Mouse (Mus musculus): Measurements from ENCODE around the gene Ssr1.

Gene Ssr1

DNA sequence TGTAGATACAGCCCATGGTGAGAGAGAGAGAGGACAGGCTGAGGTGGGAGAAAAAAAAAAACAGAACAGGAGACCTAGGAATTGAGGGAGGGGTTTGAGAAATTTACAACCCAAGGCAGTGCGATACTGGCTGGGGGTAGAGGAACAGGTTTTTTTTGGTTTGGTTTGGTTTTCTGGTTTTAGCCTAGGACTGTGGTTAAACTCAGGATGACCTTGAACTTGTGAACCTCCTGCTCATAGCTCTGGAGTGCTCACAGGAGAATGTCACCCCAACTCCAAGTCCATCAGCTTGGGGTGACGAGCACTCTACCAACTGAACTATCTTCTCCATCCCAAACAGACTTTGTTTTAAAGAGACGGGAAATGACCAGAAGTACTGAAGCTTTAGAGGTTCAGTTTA, 50.6 kb downstream of the Ssr1 start:
- no peak for DNase-seq

DNA sequence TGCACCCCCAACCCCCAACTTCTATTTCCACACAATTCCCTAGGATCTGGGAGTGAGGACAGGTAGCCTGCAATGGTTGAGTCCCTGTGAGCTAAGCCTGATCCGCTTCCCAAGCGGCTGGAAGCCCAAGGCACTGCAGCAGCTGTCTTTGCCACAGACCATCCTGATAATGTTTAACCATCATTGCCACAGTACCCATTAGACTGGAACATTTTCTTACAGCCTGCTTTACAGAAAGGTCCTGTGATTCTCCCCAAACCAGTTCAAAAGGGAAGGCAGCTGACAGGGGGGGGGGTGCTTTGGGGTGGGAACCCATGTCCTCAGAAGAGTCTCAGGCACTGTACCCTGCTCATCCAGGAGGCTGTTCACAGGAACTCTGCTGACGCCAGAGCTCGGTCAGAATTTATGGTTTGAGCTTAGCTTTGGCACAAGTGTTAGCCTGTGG, 51.1 kb downstream of the Ssr1 start:
- no peak for DNase-seq

DNA sequence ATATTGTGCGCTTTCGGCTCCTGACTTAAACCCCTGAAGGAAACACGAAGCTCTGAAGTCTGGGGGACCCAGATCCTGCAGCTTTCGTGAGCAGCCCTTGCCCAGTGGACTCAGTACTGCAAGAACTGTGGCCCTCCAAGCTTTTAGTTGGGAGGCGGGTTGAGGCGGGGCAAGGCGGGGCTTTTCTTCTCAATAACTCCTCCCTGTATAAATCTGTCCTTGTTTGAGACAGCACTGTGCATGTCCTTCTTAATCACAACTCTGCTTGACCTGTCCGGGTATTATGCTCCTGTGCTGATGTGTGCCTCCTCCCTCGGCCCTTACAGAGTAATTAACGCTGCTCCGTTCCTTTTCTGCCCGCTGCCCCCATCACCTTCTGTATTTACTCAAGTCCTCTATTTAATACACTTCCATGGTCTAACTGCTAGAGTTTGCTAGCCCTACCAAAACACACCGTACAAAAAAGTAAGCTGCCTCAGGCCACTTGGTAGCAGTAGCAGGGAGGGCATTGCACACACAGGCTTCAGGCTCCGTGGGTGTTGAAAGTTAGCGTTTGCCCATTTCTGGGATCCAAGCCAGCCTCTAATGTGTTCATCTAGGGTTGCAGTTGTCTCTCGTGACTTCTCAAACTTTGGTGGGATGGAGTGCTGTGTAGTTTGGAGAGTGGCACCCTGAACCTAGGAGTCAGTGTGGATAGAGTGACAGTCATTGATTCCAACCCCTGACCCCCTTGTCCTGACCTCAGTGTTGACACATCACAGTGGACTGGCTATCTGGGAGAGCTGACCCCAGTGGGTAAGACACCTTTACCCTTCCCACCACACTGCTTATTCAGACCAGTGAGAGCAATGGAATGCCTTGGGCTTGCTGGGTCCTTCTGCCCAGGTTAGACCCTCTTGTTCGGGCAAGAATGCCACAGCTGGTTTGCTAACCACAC, 51.8 kb downstream of the Ssr1 start:
- DNase-seq: no peak

- DNase-seq: no peak
Measured at GRCm38 (mm10) chr13:37941138-37941645, 52.8 kb downstream of the Ssr1 start.

- DNase-seq: no peak
Measured at GRCm38 (mm10) chr13:37940649-37941048, 53.4 kb downstream of the Ssr1 start.

- no peak for DNase-seq
Measured at GRCm38 (mm10) chr13:37940167-37940566, 53.9 kb downstream of the Ssr1 start.

DNA sequence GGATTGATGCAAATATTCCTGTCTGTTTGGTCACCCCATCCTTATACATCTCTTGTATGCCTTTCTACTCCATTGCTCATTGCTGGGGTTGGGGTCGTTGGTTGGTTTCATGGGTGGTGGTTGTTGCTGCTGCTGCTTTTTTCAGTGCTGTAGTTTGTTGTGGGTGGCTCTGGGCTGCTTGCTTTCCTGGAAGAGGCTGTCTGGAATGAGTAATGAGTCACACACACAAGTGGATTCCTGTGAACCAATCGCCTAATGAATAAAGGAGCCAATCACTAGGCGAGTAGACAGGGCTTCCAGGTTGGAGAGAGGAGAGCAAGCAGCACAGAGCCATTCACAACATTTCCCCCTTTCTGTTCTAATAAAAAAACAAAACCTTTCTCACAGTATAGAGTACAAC, 57.7 kb downstream of the Ssr1 start:
- DNase-seq: no peak

GRCm38 (mm10) chr13:37934920-37935319, 59.1 kb downstream of the Ssr1 start:
- DNase-seq: no peak

- no peak for DNase-seq
Measured at GRCm38 (mm10) chr13:37934075-37934474, 59.9 kb downstream of the Ssr1 start.

DNA sequence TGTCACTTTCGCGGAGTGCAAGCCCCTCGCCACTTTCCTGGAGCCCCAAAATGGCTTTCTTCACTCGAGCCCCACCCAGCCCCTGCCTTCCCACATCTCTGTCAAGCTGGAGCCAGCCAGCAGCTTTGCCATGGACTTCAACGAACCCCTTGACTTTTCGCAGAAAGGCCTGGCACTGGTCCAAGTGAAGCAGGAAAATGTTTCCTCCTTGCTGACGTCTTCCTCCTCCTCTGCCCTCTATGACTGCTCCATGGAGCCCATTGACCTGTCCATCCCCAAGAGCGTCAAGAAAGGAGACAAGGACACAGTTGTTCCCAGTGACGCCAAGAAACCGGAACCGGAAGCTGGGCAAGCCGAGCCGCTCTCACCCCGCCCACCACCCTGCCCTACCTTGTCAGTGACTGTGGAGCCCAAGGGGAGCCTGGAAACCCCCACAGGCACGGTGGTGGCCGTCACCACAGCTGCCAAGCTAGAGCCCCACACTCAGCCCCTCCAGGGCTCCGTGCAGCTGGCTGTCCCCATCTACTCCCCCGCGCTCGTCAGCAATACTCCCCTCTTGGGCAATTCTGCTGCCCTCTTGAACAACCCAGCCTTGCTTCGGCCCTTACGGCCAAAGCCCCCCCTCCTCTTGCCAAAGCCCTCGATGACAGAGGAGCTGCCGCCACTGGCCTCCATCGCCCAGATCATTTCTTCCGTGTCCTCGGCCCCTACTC, 62.7 kb downstream of the Ssr1 start:
- no peak for DNase-seq

DNA sequence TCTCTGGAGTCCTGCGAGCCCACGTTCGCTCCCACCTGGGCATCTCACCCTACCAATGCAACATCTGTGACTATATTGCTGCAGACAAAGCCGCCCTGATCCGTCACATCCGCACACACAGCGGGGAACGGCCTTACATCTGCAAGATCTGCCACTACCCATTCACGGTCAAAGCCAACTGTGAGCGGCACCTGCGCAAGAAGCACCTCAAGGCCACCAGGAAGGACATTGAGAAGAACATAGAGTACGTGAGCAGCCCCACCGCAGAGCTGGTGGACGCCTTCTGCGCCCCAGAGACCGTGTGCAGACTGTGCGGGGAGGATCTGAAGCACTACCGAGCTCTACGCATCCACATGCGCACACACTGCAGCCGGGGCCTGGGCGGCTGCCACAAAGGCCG, 63.4 kb downstream of the Ssr1 start:
- DNase-seq: no peak

DNA sequence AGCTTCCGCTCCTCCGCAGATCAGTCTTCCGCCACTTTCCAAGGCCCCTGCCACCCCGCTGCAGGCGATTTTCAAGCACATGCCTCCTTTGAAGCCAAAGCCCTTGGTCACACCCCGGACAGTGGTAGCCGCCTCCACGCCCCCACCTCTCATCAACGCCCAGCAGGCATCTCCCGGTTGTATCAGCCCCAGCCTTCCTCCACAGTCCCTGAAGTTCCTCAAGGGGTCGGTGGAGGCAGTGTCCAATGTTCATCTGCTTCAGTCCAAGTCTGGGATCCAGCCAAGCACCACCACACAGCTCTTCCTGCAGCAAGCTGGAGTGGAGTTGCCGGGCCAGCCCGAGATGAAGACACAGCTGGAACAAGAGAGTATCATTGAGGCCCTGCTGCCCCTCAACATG, 63.9 kb downstream of the Ssr1 start:
- DNase-seq: no peak

- DNase-seq: no peak
Measured at GRCm38 (mm10) chr13:37929532-37929931, 64.5 kb downstream of the Ssr1 start.

GRCm38 (mm10) chr13:37926394-37926793, 67.6 kb downstream of the Ssr1 start:
- no peak for DNase-seq

DNA sequence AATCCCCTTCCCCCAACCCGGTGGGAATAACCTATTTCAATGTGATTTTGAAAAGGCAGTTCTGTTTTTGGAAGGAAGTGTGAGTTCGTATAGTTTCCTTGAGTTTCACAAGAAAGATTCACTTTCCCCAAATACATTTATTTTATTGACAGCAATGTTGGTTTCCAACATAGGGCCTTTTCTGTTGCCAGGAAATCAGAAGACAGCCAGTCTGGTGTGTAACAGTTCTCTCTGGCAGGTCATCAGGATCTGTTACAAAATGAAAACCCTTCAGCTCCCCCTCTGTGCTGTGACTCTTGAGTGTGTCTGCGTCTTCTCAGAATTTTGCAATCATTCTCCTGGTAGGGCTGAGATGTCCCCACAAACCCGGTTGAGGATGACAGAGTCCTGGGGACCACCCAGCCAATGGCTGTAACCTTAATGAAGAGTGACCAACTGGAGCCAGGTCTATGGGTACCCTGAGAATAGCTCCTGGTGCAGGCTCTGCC, 69.5 kb downstream of the Ssr1 start:
- no peak for DNase-seq

DNA sequence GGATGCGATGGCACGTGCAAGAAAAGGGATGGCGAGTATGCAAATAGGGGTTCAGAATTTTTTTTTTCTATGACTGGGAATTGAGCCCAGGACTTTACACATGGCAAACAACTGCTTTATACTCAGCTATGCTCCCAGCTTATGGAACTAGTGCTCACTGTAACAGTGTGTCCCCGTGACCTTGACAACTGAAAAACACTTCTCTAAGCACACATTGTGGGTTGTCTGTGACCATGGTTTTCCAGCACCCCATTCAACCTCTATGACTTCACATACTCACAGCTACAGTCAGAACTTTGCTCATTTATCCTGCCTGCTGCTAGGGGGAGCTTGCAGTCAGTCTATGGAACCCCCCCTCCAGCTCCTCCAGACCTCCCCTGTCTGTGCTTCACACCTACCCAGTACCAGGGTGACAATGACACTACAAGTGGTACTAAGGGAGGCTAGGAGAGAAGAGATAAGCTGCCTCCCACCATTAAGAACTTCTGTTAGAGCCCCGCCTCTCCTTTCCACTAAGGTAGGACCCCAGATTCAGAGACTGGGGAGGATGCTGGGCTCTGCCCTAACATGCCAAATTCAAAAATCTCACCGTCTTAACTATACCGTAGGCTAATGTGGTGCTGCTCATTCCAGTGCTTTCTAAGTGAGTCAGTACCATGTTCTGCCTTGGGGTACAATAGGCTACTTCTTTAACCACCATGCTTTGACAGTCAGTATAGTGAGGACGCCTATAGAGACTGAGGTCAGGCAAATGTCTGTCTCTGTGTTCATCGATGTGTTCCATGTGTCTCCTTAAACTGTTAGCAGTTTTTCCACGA, 70.2 kb downstream of the Ssr1 start:
- DNase-seq: no peak

- no peak for DNase-seq
Measured at GRCm38 (mm10) chr13:37923091-37923490, 70.9 kb downstream of the Ssr1 start.

DNA sequence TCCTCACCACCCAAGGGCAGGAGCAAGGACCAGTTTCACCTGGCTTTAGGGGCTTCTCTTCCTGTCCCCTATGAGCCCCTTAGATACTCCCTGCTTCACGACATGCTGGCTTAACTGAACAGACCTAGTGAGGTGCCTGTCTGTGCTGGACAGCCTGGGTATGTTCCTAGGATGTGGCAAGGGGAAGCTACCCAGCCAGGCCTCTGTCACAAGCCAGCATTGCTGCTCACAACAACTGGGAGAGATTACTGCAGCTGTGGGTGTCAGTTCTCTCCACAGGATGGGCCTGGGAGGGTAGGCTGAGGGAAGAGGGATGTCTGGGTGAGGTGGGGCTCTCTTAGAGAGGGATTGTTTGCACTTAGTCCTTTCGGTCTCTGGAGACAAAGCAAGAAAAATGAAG, 73.3 kb downstream of the Ssr1 start:
- DNase-seq: no peak

- DNase-seq: no peak
Measured at GRCm38 (mm10) chr13:37919711-37920277, 74.2 kb downstream of the Ssr1 start.

DNA sequence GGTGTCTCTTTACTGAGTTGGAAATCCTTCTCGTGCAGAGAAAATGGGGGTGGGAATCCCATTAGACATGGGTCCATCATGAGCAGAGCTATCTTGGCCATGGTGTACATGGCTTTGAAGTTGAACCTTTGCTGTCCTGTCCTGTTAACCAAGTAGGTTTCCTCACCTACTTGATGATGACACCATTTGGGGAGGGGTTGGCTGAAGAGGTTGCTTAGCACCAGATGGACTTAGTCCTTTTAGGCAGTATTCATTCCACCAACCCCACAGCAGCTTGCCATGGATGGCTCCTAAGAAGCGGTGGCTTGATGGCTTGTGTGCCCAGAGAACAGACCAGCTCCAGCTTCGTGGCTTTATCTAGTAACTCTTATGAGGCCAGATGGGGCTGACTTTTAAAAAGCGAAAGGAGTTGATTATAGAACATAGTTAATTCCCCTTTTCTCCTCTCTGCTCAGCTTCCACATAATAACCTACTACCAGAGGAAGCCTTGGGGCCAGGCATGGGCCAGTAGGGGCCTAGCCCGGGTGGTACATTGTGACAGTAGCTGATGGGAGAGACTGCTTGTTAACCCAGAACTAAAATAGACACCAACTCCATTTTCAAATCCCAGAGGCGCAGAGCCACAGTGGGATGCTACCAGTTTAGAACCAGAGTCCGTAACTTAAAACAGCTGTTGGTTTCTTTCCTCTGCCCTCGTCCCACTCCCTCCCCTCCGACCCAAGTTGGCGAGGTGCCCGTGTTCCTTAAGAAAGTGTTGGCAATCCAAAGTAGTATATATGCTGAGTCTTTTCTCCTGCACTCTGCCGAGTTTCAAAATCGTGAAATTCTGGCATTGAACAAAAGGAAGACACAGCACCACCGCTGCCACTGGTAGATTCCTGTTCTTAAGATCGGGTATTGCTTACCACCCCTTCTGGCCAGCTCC, 75.4 kb downstream of the Ssr1 start:
- DNase-seq: no peak
